Mouse (Mus musculus): ENCODE measurements around the gene Baiap2l1. TPM values are rescaled to one million over a fixed set of nuclear protein-coding genes. Genes with fewer than 3 reads are reported as not detected.
"Not testable (repeated sequence)": the region's sequence is repeated elsewhere in the genome, so short reads cannot be mapped to it uniquely, and the experiment has no call there.

Gene Baiap2l1
- polyA plus RNA-seq, 1 experiment from 2014 or later, result 12.7 TPM

- no peaks in the 10 kb centered on the region for H3K9me3 ChIP-seq
- no peaks in the 10 kb centered on the region for H3K4me1 ChIP-seq
- no peaks in the 10 kb centered on the region for H3K27me3 ChIP-seq
- ATAC-seq (ENCODE audit: insufficient number of reproducible peaks, low FRiP score, low TSS enrichment, low read depth), result no peak
- no peak overlapping the region for H3K27ac ChIP-seq
- no peaks in the 10 kb centered on the region for H3K36me3 ChIP-seq
- 62% methylated on average over 9 of the region's 9 CpGs for WGBS
- no peak overlapping the region for H3K9ac ChIP-seq
- H3K4me3 ChIP-seq, result no peak overlapping the region
- no peak overlapping the region for H3K4me2 ChIP-seq
These were observed 10.8 kb upstream of the Baiap2l1 start for GRCm38 (mm10) chr5:144368661-144369205.

DNA sequence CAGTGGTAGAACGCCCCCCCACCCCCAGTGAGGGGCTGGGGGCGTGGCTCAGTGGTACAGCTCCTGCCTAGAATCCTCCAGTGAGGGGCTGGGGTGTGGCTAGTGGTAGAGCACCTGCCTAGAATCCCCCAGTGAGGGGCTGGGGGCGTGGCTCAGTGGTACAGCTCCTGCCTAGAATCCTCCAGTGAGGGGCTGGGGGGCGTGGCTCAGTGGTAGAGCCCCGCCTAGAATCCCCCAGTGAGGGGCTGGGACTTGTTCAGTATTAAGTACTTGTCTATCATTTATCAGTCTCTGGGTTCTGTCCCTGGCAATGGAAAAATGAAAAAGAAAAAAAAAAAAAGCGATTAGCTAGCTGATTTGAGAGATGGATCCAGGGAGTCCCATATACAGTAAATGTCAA is 8.6 kb upstream of the Baiap2l1 start:
- not testable (repeated sequence) for H3K36me3 ChIP-seq; H3K27ac ChIP-seq; H3K4me1 ChIP-seq; H3K9ac ChIP-seq; ATAC-seq (ENCODE audit: insufficient number of reproducible peaks, low FRiP score, low TSS enrichment, low read depth); H3K4me2 ChIP-seq; H3K27me3 ChIP-seq; H3K4me3 ChIP-seq; H3K9me3 ChIP-seq
- 82% methylated on average over 6 of the region's 6 CpGs for WGBS

GRCm38 (mm10) chr5:144364680-144365357 is 6.9 kb upstream of the Baiap2l1 start:
- Histone ChIP-seq H3K9ac (no peak overlapping the region), H3K4me1 (no peaks in the 10 kb centered on the region), H3K4me3 (no peak overlapping the region), H3K27me3 (no peaks in the 10 kb centered on the region), H3K4me2 (no peak overlapping the region), H3K9me3 (no peaks in the 10 kb centered on the region), H3K27ac (no peak overlapping the region), H3K36me3 (no peaks in the 10 kb centered on the region)
- WGBS, result 90% methylated on average over 11 of the region's 11 CpGs
- no peak for ATAC-seq (ENCODE audit: insufficient number of reproducible peaks, low FRiP score, low TSS enrichment, low read depth)

DNA sequence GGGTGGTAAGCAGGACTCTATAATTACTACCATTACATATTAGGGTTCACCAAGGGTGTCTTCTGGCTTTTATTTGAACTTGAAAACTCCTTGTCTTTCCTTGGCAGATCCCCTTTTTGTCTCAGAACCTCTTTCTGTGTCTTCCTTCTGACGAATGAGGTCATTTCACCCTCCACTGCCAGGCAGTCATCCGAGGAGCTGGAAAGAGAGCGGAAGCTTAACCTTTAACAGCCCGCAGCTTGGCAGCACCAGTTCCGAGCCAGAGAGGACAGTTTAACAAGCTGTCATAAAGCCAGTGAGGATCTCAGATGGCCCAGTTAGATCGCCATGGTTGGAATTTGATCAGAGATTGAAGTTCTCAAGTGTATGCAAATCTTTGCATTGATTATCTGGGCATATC is 2.4 kb upstream of the Baiap2l1 start:
- no peak overlapping the region for H3K9ac ChIP-seq
- H3K4me1 ChIP-seq, result peaks cover 13% of the 10 kb centered on the region
- H3K4me3 ChIP-seq, result no peak overlapping the region
- H3K27me3 ChIP-seq, result no peaks in the 10 kb centered on the region
- no peaks in the 10 kb centered on the region for H3K9me3 ChIP-seq
- no peak for ATAC-seq (ENCODE audit: insufficient number of reproducible peaks, low FRiP score, low TSS enrichment, low read depth)
- no peak overlapping the region for H3K4me2 ChIP-seq
- WGBS, result 32% methylated on average over 6 of the region's 6 CpGs
- H3K27ac ChIP-seq, result no peak overlapping the region
- H3K36me3 ChIP-seq, result no peaks in the 10 kb centered on the region

GRCm38 (mm10) chr5:144359886-144360285 is 2.0 kb upstream of the Baiap2l1 start:
- H3K27ac ChIP-seq, result no peak overlapping the region

GRCm38 (mm10) chr5:144358592-144358917 is 643 bp upstream of the Baiap2l1 start:
- Histone ChIP-seq H3K36me3 (no peaks in the 10 kb centered on the region), H3K9me3 (no peaks in the 10 kb centered on the region), H3K4me1 (peaks cover 13% of the 10 kb centered on the region), H3K4me3 (peak overlapping the region; percentile 67), H3K27me3 (no peaks in the 10 kb centered on the region), H3K4me2 (peak overlapping the region; percentile 93), H3K27ac (peak overlapping the region; percentile 82), H3K9ac (peak overlapping the region; percentile 45; the same call in 1 of the 2 replicates)
- 7% methylated on average over 10 of the region's 10 CpGs for WGBS
- no peak for ATAC-seq (ENCODE audit: insufficient number of reproducible peaks, low FRiP score, low TSS enrichment, low read depth)

More at GRCm38 (mm10) chr5:144359886-144360285, 2.0 kb upstream of the Baiap2l1 start:
- Histone ChIP-seq H3K4me3 (no peak overlapping the region), H3K27me3 (no peaks in the 10 kb centered on the region), H3K4me1 (peaks cover 13% of the 10 kb centered on the region), H3K4me2 (no peak overlapping the region), H3K9ac (no peak overlapping the region), H3K9me3 (no peaks in the 10 kb centered on the region), H3K36me3 (no peaks in the 10 kb centered on the region)
- ATAC-seq (ENCODE audit: insufficient number of reproducible peaks, low FRiP score, low TSS enrichment, low read depth), result no peak
- 60% methylated on average over 6 of the region's 6 CpGs for WGBS

DNA sequence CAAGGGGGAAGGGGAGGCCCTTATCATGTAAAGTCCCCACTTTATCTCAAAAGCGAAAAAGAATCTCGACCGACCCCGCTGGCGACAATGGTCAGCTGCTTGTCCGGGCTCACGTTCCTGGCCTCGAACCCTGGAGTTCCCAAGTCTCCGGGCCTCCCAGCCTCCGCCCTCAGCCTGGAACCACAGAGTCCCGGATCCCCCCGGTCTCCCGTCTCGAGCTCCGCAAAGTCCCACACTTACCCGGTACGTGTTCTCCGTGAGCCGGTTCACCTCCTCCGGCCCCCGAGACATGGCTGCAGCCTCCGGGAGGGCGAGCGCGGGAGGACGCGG is 396 bp downstream of the Baiap2l1 start:
- peaks cover 13% of the 10 kb centered on the region for H3K4me1 ChIP-seq
- no peaks in the 10 kb centered on the region for H3K27me3 ChIP-seq
- no peaks in the 10 kb centered on the region for H3K36me3 ChIP-seq
- no peaks in the 10 kb centered on the region for H3K9me3 ChIP-seq
- ATAC-seq (ENCODE audit: insufficient number of reproducible peaks, low FRiP score, low TSS enrichment, low read depth), result no peak
- peak overlapping the region; percentile 82 for H3K27ac ChIP-seq
- WGBS, result under 1% methylated on average over 27 of the region's 27 CpGs
- peak overlapping the region; percentile 45 for H3K9ac ChIP-seq
- peak overlapping the region; percentile 67 for H3K4me3 ChIP-seq
- H3K4me2 ChIP-seq, result peak overlapping the region; percentile 93

DNA sequence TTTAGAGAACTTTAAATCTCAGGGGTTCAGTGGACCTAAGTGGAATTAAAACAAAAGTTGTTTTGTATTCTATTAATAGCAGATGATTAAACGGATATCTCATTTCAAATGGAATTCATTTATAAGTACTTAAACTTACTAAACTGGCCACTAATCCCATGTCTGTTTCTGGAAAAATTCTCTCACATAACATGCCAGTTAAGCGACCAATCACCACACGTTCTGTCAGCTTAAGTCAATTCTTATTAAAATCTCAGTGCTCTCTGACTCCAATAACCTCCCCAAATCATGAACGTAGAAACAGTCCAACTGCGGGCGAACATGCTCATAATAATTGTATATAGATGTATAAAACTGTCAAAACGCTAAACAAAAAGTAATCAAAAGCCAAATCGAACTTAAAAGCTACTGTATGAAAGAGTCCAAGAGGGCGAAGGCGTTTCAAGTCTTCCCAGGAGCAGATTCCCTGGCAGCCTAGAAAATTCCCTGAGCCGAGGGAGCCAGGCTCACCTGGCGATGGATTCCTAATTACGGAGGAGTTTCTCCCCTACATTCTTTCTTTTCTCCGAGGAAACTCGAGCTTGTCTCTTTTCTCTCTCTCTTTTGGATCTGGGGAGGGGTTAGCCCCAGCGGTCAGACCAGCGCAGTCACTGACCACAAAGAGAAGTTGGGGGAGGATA is 996 bp downstream of the Baiap2l1 start:
- WGBS, result 3% methylated on average over 17 of the region's 17 CpGs
- Histone ChIP-seq H3K27ac (peak overlapping the region; percentile 82), H3K9ac (peak overlapping the region; percentile 45), H3K36me3 (no peaks in the 10 kb centered on the region), H3K9me3 (no peaks in the 10 kb centered on the region), H3K4me2 (peak overlapping the region; percentile 93), H3K4me3 (peak overlapping the region; percentile 67), H3K27me3 (no peaks in the 10 kb centered on the region), H3K4me1 (peaks cover 13% of the 10 kb centered on the region)
- ATAC-seq (ENCODE audit: insufficient number of reproducible peaks, low FRiP score, low TSS enrichment, low read depth), result no peak

- 80% methylated on average over 9 of the region's 9 CpGs for WGBS
- no peak for ATAC-seq (ENCODE audit: insufficient number of reproducible peaks, low FRiP score, low TSS enrichment, low read depth)
These were observed 5.5 kb downstream of the Baiap2l1 start for GRCm38 (mm10) chr5:144352250-144353047.

GRCm38 (mm10) chr5:144351185-144351584 is 6.7 kb downstream of the Baiap2l1 start:
- Histone ChIP-seq H3K9me3 (no peaks in the 10 kb centered on the region), H3K4me2 (no peak overlapping the region), H3K9ac (no peak overlapping the region), H3K4me1 (no peaks in the 10 kb centered on the region), H3K27ac (no peak overlapping the region), H3K36me3 (no peaks in the 10 kb centered on the region), H3K4me3 (no peak overlapping the region), H3K27me3 (no peaks in the 10 kb centered on the region)
- no peak for ATAC-seq (ENCODE audit: insufficient number of reproducible peaks, low FRiP score, low TSS enrichment, low read depth)
- 34% methylated on average over 8 of the region's 8 CpGs for WGBS

More at GRCm38 (mm10) chr5:144352250-144353047, 5.5 kb downstream of the Baiap2l1 start:
- Histone ChIP-seq H3K27ac (no peak overlapping the region), H3K4me3 (no peak overlapping the region), H3K9me3 (no peaks in the 10 kb centered on the region), H3K4me1 (peaks cover 5% of the 10 kb centered on the region; the same call in 1 of the 2 replicates), H3K9ac (no peak overlapping the region), H3K27me3 (no peaks in the 10 kb centered on the region), H3K4me2 (no peak overlapping the region), H3K36me3 (no peaks in the 10 kb centered on the region)

GRCm38 (mm10) chr5:144344592-144344991 is 13.3 kb downstream of the Baiap2l1 start:
- H3K4me2 ChIP-seq, result no peak overlapping the region
- H3K36me3 ChIP-seq, result no peaks in the 10 kb centered on the region
- WGBS, result 74% methylated on average over 6 of the region's 6 CpGs
- H3K4me1 ChIP-seq, result no peaks in the 10 kb centered on the region
- no peaks in the 10 kb centered on the region for H3K9me3 ChIP-seq
- no peak overlapping the region for H3K27ac ChIP-seq
- H3K9ac ChIP-seq, result no peak overlapping the region
- H3K4me3 ChIP-seq, result no peak overlapping the region
- H3K27me3 ChIP-seq, result no peaks in the 10 kb centered on the region
- ATAC-seq (ENCODE audit: insufficient number of reproducible peaks, low FRiP score, low TSS enrichment, low read depth), result no peak

DNA sequence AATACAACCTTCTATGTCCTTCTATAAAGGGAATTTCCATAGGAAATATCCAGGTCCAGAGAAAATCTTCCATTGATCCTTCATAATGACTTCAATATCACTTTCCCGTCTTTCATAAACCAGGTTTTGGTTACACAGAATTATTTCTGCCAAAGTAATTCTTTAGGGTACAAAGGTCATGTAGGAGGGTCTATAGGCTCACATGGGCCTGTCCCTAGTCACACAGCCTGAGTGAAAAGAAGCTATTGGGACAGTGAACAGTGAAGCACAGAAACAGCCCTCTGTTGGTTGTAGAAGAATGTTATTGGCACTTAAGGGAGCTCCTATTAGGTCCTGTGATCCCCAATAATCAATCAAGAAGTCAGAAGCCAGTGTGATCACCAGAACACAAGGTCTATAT is 16.8 kb downstream of the Baiap2l1 start:
- Histone ChIP-seq H3K9ac (no peak overlapping the region), H3K4me2 (no peak overlapping the region), H3K27me3 (no peaks in the 10 kb centered on the region), H3K36me3 (no peaks in the 10 kb centered on the region), H3K9me3 (no peaks in the 10 kb centered on the region), H3K27ac (no peak overlapping the region), H3K4me3 (no peak overlapping the region), H3K4me1 (no peaks in the 10 kb centered on the region)
- no peak for ATAC-seq (ENCODE audit: insufficient number of reproducible peaks, low FRiP score, low TSS enrichment, low read depth)
- 68% methylated on average over 1 of the region's 1 CpGs for WGBS
